Mouse (Mus musculus) limb, embryonic 14.5 days (tissue): Measurements from ENCODE around the gene Gm9821. TPM values are rescaled to one million over a fixed set of nuclear protein-coding genes. Genes with fewer than 3 reads are reported as not detected.
A peak's percentile ranks its signal among the peaks of the same experiment; 100 is the strongest.

ENCODE experiments used
- ATAC-seq: fragments of 200-750 bp; cut with Nextera tagmentation; 2 replicates; pipeline ENCODE4 v1.8.0; 2017; ENCODE audit warnings: low read depth, moderate number of reproducible peaks, moderate TSS enrichment; ENCODE audit not compliant: low FRiP score
- DNase-seq: peaks from one replicate; pipeline ENCODE4 v3.0.0-alpha.2; 2015; ENCODE audit warnings: low spot score
- H3K27ac ChIP-seq: fragments of 300-500 bp; sonication (generic); replicated peaks from 2 replicates; pipeline ENCODE4 v1.5.1; 2014; ENCODE audit warnings: low read depth, mild to moderate bottlenecking, low read length, moderate library complexity, mixed read lengths
- H3K27me3 ChIP-seq: fragments of 300-500 bp; sonication (generic); 2 replicates; pipeline ENCODE4 v1.6.1; 2014; ENCODE audit warnings: low read length, mixed read lengths; ENCODE audit not compliant: control insufficient read depth, insufficient read depth
- H3K36me3 ChIP-seq: fragments of 300-500 bp; sonication (generic); 2 replicates; pipeline ENCODE4 v1.6.1; 2014; ENCODE audit warnings: mild to moderate bottlenecking, low read length, moderate library complexity, mixed read lengths; ENCODE audit not compliant: control insufficient read depth, insufficient read depth
- H3K4me1 ChIP-seq: fragments of 300-500 bp; sonication (generic); 2 replicates; pipeline ENCODE4 v1.6.1; 2014; ENCODE audit warnings: antibody characterized with exemption, low read length, mixed read lengths; ENCODE audit not compliant: control insufficient read depth, insufficient read depth
- H3K4me2 ChIP-seq: fragments of 300-500 bp; sonication (generic); replicated peaks from 2 replicates; pipeline ENCODE4 v1.6.1; 2014; ENCODE audit warnings: low read depth, mild to moderate bottlenecking, low read length, moderate library complexity; ENCODE audit not compliant: severe bottlenecking
- H3K4me3 ChIP-seq: fragments of 300-500 bp; sonication (generic); replicated peaks from 2 replicates; pipeline ENCODE4 v1.5.1; 2014; ENCODE audit warnings: low read length
- H3K9ac ChIP-seq: fragments of 300-500 bp; sonication (generic); 2 replicates; pipeline ENCODE4 v1.6.1; 2014; ENCODE audit warnings: mild to moderate bottlenecking, low read depth, low read length, moderate library complexity; ENCODE audit not compliant: severe bottlenecking
- H3K9me3 ChIP-seq: fragments of 300-500 bp; sonication (generic); 2 replicates; pipeline ENCODE4 v1.6.1; 2016; ENCODE audit warnings: low read length; ENCODE audit not compliant: control insufficient read depth
- POLR2A ChIP-seq: fragments of 200-500 bp; IDR thresholded peaks from 2 replicates; pipeline ENCODE4 v1.8.0; 2012; ENCODE audit warnings: inconsistent platforms, mild to moderate bottlenecking, moderate library complexity, borderline replicate concordance; ENCODE audit not compliant: insufficient read depth, insufficient read length; ENCODE audit errors: extremely low read depth
- WGBS: fragments of 180-500 bp; shearing (Covaris S2); extraction: QIAGEN DNeasy Blood & Tissue Kit; methylation state at CpG from one replicate; pipeline ENCODE4 v1.1.7; 2014; 5-methylcytosine and 5-hydroxymethylcytosine counted together
- polyA plus RNA-seq, 2 experiments: library from polyadenylated mRNA; depleted of rRNA in 1 of 2; stranded (reverse) in 1 of 2; unstranded in 1 of 2; fragments of >200 nt; fragmentation: Nextera tagmentation in 1 of 2; extraction: Ambion mirVana in 1 of 2; gene quantifications; 2 replicates each; pipeline versions ENCODE4 v1.2.1 to v1.2.3; 2012 to 2014

Gene Gm9821
- polyA plus RNA-seq, 2 experiments, result 0.56 TPM; not detected in 1

DNA sequence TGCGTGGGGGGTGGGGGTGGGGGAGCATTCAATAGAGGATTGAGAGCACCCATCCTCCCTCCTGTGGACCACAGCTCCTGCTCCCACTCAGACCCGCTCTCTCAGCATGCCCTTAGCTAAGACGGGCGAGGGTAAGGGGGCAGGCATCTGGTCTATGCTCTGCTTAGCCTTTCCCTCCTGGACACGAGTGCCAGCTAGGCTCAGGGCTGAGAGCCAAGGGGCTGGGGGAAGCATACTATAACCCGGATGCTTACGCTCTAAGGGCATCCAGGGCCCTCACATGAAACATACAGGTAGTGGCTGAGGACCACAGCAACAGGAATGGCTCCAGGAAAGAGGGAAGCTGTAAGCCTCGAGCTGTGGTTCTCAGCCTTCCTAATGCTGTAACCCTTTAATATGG, 12.5 kb downstream of the Gm9821 start:
- peaks cover 20% of the 10 kb centered on the region for H3K4me1 ChIP-seq
- DNase-seq (no peak), ATAC-seq (no peak)
- 78% methylated on average over 8 of the region's 8 CpGs for WGBS
- 0 out of 2 replicates have a peak, but pooled peaks cover 6% of the 10 kb centered on the region for H3K36me3 ChIP-seq
- H3K4me2 ChIP-seq, result no peak overlapping the region
- TF ChIP-seq POLR2A, result no peak
- H3K9me3 ChIP-seq, result no peaks in the 10 kb centered on the region
- no peak overlapping the region for H3K27ac ChIP-seq
- H3K27me3 ChIP-seq, result no peaks in the 10 kb centered on the region
- no peak overlapping the region for H3K4me3 ChIP-seq
- H3K9ac ChIP-seq, result no peak overlapping the region

DNA sequence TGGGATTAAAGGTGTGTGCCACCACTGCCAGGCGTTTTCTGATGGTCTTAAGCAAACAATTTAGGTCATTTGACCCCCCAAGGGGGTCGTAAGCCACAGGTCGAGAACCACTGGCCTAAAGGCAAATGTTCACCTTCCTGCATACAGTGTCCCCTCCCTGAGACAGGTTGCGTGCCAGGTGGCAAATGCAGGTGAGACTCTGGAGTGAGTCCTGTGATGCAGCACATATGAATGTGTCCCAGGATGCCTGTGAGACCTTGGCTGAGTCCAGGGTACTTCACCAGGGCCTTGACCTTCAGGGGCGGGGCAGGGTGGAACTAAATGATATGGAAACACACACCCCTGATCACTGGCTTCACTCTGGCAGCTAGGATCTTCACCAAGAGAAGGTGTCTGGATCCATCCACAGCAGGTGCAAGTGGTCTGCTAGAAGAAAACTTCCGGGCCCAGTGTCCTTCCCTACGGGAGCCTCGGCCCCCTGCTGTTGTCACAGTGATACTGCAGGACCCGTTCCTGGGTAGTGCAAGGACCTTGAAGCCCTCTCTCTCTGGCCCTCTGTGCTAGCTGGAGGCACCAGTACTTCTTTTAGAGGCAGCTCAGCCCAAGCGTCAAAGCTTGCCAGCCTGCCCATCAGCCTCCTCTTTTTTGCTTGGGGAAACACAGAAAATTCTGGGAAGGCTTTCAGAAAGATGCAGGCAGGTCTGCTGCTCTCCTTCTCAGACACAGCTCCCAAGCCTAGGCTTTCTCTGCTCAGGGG, 13.4 kb downstream of the Gm9821 start:
- peaks cover 20% of the 10 kb centered on the region for H3K4me1 ChIP-seq
- no peak for TF ChIP-seq POLR2A

GRCm38 (mm10) chr2:91959544-91960410, 14.3 kb downstream of the Gm9821 start:
- no peak for TF ChIP-seq POLR2A
- Histone ChIP-seq H3K4me1 (peaks cover 20% of the 10 kb centered on the region), H3K27ac (no peak overlapping the region), H3K4me2 (no peak overlapping the region), H3K36me3 (0 out of 2 replicates have a peak, but pooled peaks cover 6% of the 10 kb centered on the region), H3K4me3 (no peak overlapping the region), H3K9ac (no peak overlapping the region), H3K27me3 (no peaks in the 10 kb centered on the region), H3K9me3 (no peaks in the 10 kb centered on the region)
- 79% methylated on average over 11 of the region's 11 CpGs for WGBS
- DNase-seq (no peak), ATAC-seq (no peak)

More for the DNA sequence above, 13.4 kb downstream of the Gm9821 start:
- H3K9ac ChIP-seq, result no peak overlapping the region
- H3K36me3 ChIP-seq, result 0 out of 2 replicates have a peak, but pooled peaks cover 6% of the 10 kb centered on the region
- H3K4me3 ChIP-seq, result no peak overlapping the region
- no peak overlapping the region for H3K27ac ChIP-seq
- H3K27me3 ChIP-seq, result no peaks in the 10 kb centered on the region
- DNase-seq, result peak; percentile 66
- H3K4me2 ChIP-seq, result no peak overlapping the region
- H3K9me3 ChIP-seq, result no peaks in the 10 kb centered on the region
- 44% methylated on average over 10 of the region's 10 CpGs for WGBS
- no peak for ATAC-seq

- Histone ChIP-seq H3K4me3 (no peak overlapping the region), H3K27ac (no peak overlapping the region), H3K27me3 (no peaks in the 10 kb centered on the region), H3K9me3 (no peaks in the 10 kb centered on the region), H3K4me2 (no peak overlapping the region), H3K4me1 (peaks cover 22% of the 10 kb centered on the region), H3K9ac (no peak overlapping the region), H3K36me3 (0 out of 2 replicates have a peak, but pooled peaks cover 6% of the 10 kb centered on the region)
- no peak for TF ChIP-seq POLR2A
- no peak for ATAC-seq
- 93% methylated on average over 5 of the region's 5 CpGs for WGBS
- DNase-seq, result no peak
Observed at GRCm38 (mm10) chr2:91960459-91960858, 15.0 kb downstream of the Gm9821 start.

GRCm38 (mm10) chr2:91961901-91962761, 16.6 kb downstream of the Gm9821 start:
- DNase-seq (no peak), ATAC-seq (no peak)
- peak overlapping the region; percentile 60 for H3K4me2 ChIP-seq
- H3K36me3 ChIP-seq, result 0 out of 2 replicates have a peak, but pooled peaks cover 6% of the 10 kb centered on the region
- H3K4me1 ChIP-seq, result peaks cover 23% of the 10 kb centered on the region
- H3K9ac ChIP-seq, result peak overlapping the region; percentile 85
- peak overlapping the region; percentile 83 for H3K4me3 ChIP-seq
- no peaks in the 10 kb centered on the region for H3K9me3 ChIP-seq
- H3K27me3 ChIP-seq, result no peaks in the 10 kb centered on the region
- TF ChIP-seq POLR2A, result no peak
- no peak overlapping the region for H3K27ac ChIP-seq
- 44% methylated on average over 4 of the region's 4 CpGs for WGBS
